Mouse (Mus musculus) cerebellum, adult 11-12 months (tissue): Measurements from ENCODE around the gene Morn3.

Experiments used
- DNase-seq: peaks from one replicate; pipeline ENCODE4 v3.0.0; 2022

Gene Morn3

GRCm38 (mm10) chr5:123059757-123060520, 13.1 kb upstream of the Morn3 start:
- DNase-seq, result peak; percentile 63

GRCm38 (mm10) chr5:123058251-123059102, 11.7 kb upstream of the Morn3 start:
- DNase-seq, result peak; percentile 46

GRCm38 (mm10) chr5:123057366-123058250, 10.8 kb upstream of the Morn3 start:
- peak; percentile 100 for DNase-seq

- no peak for DNase-seq
Observed at GRCm38 (mm10) chr5:123051736-123052135, 4.9 kb upstream of the Morn3 start.

- DNase-seq, result peak; percentile 56
Observed at GRCm38 (mm10) chr5:123050918-123051317, 4.1 kb upstream of the Morn3 start.

- DNase-seq, result no peak
Observed at GRCm38 (mm10) chr5:123049271-123049670, 2.5 kb upstream of the Morn3 start.

GRCm38 (mm10) chr5:123045561-123046295, 1.1 kb downstream of the Morn3 start:
- no peak for DNase-seq

GRCm38 (mm10) chr5:123043856-123044255, 3.0 kb downstream of the Morn3 start:
- DNase-seq, result no peak

GRCm38 (mm10) chr5:123040796-123041195, 6.0 kb downstream of the Morn3 start:
- DNase-seq, result no peak

GRCm38 (mm10) chr5:123039120-123039752, 7.6 kb downstream of the Morn3 start:
- DNase-seq, result no peak

- no peak for DNase-seq
Observed at GRCm38 (mm10) chr5:123038115-123038514, 8.7 kb downstream of the Morn3 start.

GRCm38 (mm10) chr5:123035564-123035963, 11.3 kb downstream of the Morn3 start:
- DNase-seq, result no peak

GRCm38 (mm10) chr5:123035089-123035488, 11.7 kb downstream of the Morn3 start:
- no peak for DNase-seq

GRCm38 (mm10) chr5:123033646-123034160, 13.1 kb downstream of the Morn3 start:
- no peak for DNase-seq

- DNase-seq, result no peak
Observed at GRCm38 (mm10) chr5:123031312-123031711, 15.5 kb downstream of the Morn3 start.

- no peak for DNase-seq
Observed at GRCm38 (mm10) chr5:123029729-123030128, 17.1 kb downstream of the Morn3 start.

- DNase-seq, result no peak
Observed at GRCm38 (mm10) chr5:123027436-123027835, 19.4 kb downstream of the Morn3 start.

GRCm38 (mm10) chr5:123026414-123026813, 20.4 kb downstream of the Morn3 start:
- DNase-seq, result no peak

GRCm38 (mm10) chr5:123024965-123025573, 21.7 kb downstream of the Morn3 start:
- DNase-seq, result no peak

GRCm38 (mm10) chr5:123024312-123024711, 22.5 kb downstream of the Morn3 start:
- DNase-seq, result no peak

- no peak for DNase-seq
Observed at GRCm38 (mm10) chr5:123023049-123023448, 23.8 kb downstream of the Morn3 start.
